Comparison of ENCODE assay signal across 10 mouse cellular contexts in the genomic region with DNA sequence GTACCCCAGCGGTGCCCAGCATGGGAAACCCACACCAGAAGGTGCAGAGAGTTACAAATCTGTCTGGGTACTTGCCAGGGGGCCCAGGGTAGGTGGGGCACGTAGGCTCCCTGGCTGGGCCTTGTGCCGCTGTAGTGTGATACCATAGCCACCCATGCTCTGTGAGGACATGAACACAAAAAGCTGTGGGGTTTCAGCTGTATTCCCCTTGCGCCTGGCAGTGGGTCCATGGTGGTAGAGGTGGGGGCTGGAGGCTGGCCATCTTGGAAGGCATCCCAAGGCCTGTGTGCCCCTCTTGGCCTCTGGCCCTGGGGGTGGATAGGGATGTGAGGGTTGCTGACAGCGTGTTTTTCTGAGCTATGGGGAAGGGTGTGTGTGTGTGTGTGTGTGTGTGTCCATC. TPM values are rescaled to one million over a fixed set of nuclear protein-coding genes. Genes with fewer than 3 reads are reported as not detected.
DNase-seq lines count a peak whose midpoint lies in the region; ATAC-seq and TF ChIP-seq lines count a peak whose summit lies in the region.
"Had no signal": no experiment of that assay in that cellular context is flagged by ENCODE, and none has a peak within 500 bp of the region (broad histone marks: within the 10 kb centered on the region; RNA-seq: fewer than 3 reads in every experiment).

No protein-coding gene starts in this region.

- no peak overlapping the region for H3K27ac ChIP-seq in left cerebral cortex, adult 2 months
- H3K27ac ChIP-seq in midbrain, embryonic 13.5 days: no peak overlapping the region

- intact Hi-C loops in left cerebral cortex, postnatal 4 days (cut with DNase I): no loop called here
- intact Hi-C loops in left cerebral cortex, adult 2 months (cut with DNase I): no loop called here
- intact Hi-C loops in gastrocnemius, postnatal 14 days (cut with DNase I; ENCODE audit: low total_unique reads): no loop called here

- H3K9me3 ChIP-seq in midbrain, embryonic 13.5 days: no peaks in the 10 kb centered on the region

- no peak overlapping the region for H3K4me2 ChIP-seq in midbrain, embryonic 13.5 days (replicated peaks)

- TF ChIP-seq CTCF in left cerebral cortex, adult 2 months (IDR thresholded peaks at IDR 0.05): no peak

- no peak for ATAC-seq in midbrain, embryonic 13.5 days

- WGBS in midbrain, embryonic 13.5 days: 87% methylated on average over 5 of the region's 5 CpGs

- H3K4me3 ChIP-seq in left cerebral cortex, adult 2 months: no peak overlapping the region
- H3K4me3 ChIP-seq in midbrain, embryonic 13.5 days (replicated peaks): no peak overlapping the region

- H3K9ac ChIP-seq in midbrain, embryonic 13.5 days (replicated peaks): no peak overlapping the region

- H3K27me3 ChIP-seq in midbrain, embryonic 13.5 days: no peaks in the 10 kb centered on the region

- H3K36me3 ChIP-seq in midbrain, embryonic 13.5 days: no peaks in the 10 kb centered on the region
- H3K36me3 ChIP-seq: G1E had no signal

- DNase-seq in left cerebral cortex, postnatal 4 days: peak; percentile 36
- DNase-seq in left cerebral cortex, adult 2 months (ENCODE audit: extremely low spot score in 1 of 2, low spot score in 2 of 2): no peak
- peak; percentile 59 to 61 for DNase-seq in cerebellum, postnatal 10 days
- peak; percentile 46 for DNase-seq in gastrocnemius, postnatal 14 days
- peak; percentile 77 to 80 for DNase-seq in kidney, postnatal 36 days
- DNase-seq in adrenal gland, adult 18-20 months (ENCODE audit: low spot score in 2 of 2): no peak
- DNase-seq in left cerebral cortex, adult 18-20 months (ENCODE audit: low spot score in 2 of 2): no peak
- DNase-seq: adrenal gland, postnatal 25 days had no signal

- no peaks in the 10 kb centered on the region for H3K4me1 ChIP-seq in midbrain, embryonic 13.5 days (replicated peaks)

RNA-seq across cellular contexts. Expression of gene Gprc5c, which starts 15.0 kb away (rescaled TPM):
- 1 to 10 TPM; 4.9 to 5.6 TPM for total RNA-seq in left cerebral cortex, postnatal 4 days (2021)
- 1 to 10 TPM; 4.0 to 5.4 TPM for total RNA-seq in left cerebral cortex, adult 2 months (2021)
- 10 to 100 TPM; 39.1 to 43.0 TPM for total RNA-seq in gastrocnemius, postnatal 14 days (2021)
- total RNA-seq in adrenal gland, adult 18-20 months (2021): 1 to 10 TPM; 2.5 to 4.6 TPM
- 1 to 10 TPM; 4.3 to 6.5 TPM for total RNA-seq in left cerebral cortex, adult 18-20 months (2021)
- 5.9 and 7.1 TPM in 2 replicates for polyA plus RNA-seq in midbrain, embryonic 13.5 days (2015; fragmentation: Nextera tagmentation; extraction: Ambion mirVana)
- polyA plus RNA-seq: G1E had no signal

RNA-seq across cellular contexts. Expression of gene Cd300a, which starts 23.8 kb away (rescaled TPM):
- under 1 TPM; 0.44 to 0.54 TPM for total RNA-seq in left cerebral cortex, postnatal 4 days (2021)
- under 1 TPM; 0.56 to 0.84 TPM for total RNA-seq in left cerebral cortex, adult 2 months (2021)
- total RNA-seq in gastrocnemius, postnatal 14 days (2021): under 1 TPM; 0.55 to 0.84 TPM
- 1 to 10 TPM; 1.3 to 3.3 TPM for total RNA-seq in adrenal gland, adult 18-20 months (2021)
- under 1 TPM; 0.65 to 0.80 TPM for total RNA-seq in left cerebral cortex, adult 18-20 months (2021)
- 0.55 and 0.67 TPM in 2 replicates for polyA plus RNA-seq in midbrain, embryonic 13.5 days (2015; fragmentation: Nextera tagmentation; extraction: Ambion mirVana)
- polyA plus RNA-seq: G1E had no signal

Comparison
In these comparisons a context has a peak if more than half of its experiments do, and no peak if none do; other contexts are left out.
1. DNase-seq: peak in left cerebral cortex, postnatal 4 days (single experiment), cerebellum, postnatal 10 days (2 of 2), gastrocnemius, postnatal 14 days (single experiment) and kidney, postnatal 36 days (2 of 2); none in left cerebral cortex, adult 2 months (0 of 2), adrenal gland, adult 18-20 months (0 of 2) and left cerebral cortex, adult 18-20 months (0 of 2).
2. RNA of gene Gprc5c, which starts 15.0 kb away (total RNA-seq): 39.1 to 43.0 TPM in gastrocnemius, postnatal 14 days; 4.3 to 6.5 TPM in left cerebral cortex, adult 18-20 months, 4.9 to 5.6 TPM in left cerebral cortex, postnatal 4 days, 4.0 to 5.4 TPM in left cerebral cortex, adult 2 months and 2.5 to 4.6 TPM in adrenal gland, adult 18-20 months; every median in the first group is over 4 times any median in the second.